Mouse (Mus musculus): ENCODE measurements around the gene Adam12.

DNA sequence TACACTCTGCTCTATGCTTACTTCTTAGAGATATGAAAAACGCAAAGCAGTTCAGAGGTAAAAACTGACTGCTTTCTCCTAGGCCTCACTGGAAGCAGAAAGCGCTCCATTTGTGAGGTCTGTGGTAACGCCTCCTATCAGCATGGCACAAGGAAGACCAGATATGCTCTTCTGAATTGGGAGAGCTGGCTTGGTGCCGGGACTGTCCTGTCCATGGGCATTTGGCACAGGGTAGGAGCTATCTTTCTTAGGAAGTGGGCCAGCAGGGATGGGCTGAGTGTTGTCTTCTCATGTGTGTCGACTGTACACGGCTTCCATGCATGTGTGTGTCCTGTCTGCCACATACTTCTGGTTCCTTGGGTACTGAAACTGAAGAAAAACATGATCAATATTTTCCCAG, 369.7 kb downstream of the Adam12 start:
- no peak for TF ChIP-seq CTCF (IDR thresholded peaks at IDR 0.05; ENCODE audit: extremely low read depth, insufficient read length, insufficient replicate concordance, low read depth, low read length)
- TF ChIP-seq POLR2A (IDR thresholded peaks at IDR 0.05; ENCODE audit: low read depth, low read length), result no peak
